Mouse (Mus musculus) CH12.LX (cell line): Measurements from ENCODE around the gene Ms4a6d.

Source experiments
- CTCF ChIP-seq, 2 experiments: IDR thresholded peaks in 1 of 2; conservative IDR thresholded peaks in 1 of 2; 2 replicates each; pipeline ENCODE4 v1.5.1; 2011 to 2012; ENCODE audit warnings: low read depth in 2 of 2, low read length in 2 of 2, improper control_type of control experiment in 1 of 2, inconsistent platforms in 1 of 2, mild to moderate bottlenecking in 1 of 2, moderate library complexity in 1 of 2
- JUN ChIP-seq: IDR thresholded peaks from 2 replicates; pipeline ENCODE4 v1.6.1; 2011; ENCODE audit warnings: low read depth, mild to moderate bottlenecking, low read length, improper control_type of control experiment, moderate library complexity; ENCODE audit not compliant: insufficient read depth
- MYC ChIP-seq: IDR thresholded peaks from 2 replicates; pipeline ENCODE4 v1.6.1; 2011; ENCODE audit warnings: low read depth, mild to moderate bottlenecking, improper control_type of control experiment, low read length
- NRF1 ChIP-seq: IDR thresholded peaks from 2 replicates; pipeline ENCODE4 v1.6.1; 2014; ENCODE audit warnings: low read depth, mild to moderate bottlenecking, inconsistent platforms, low read length, improper control_type of control experiment, moderate library complexity
- POLR2A ChIP-seq: IDR thresholded peaks from 2 replicates; pipeline ENCODE4 v1.6.1; 2011; ENCODE audit warnings: low read depth, mild to moderate bottlenecking, improper control_type of control experiment, low read length
- RAD21 ChIP-seq: IDR thresholded peaks from 2 replicates; pipeline ENCODE4 v1.6.1; 2011; ENCODE audit warnings: low read depth, mild to moderate bottlenecking, low read length, improper control_type of control experiment, moderate library complexity
- RCOR1 ChIP-seq: conservative IDR thresholded peaks from 2 replicates; pipeline ENCODE4 v1.6.1; 2012; ENCODE audit warnings: low read depth, mild to moderate bottlenecking, inconsistent platforms, low read length, improper control_type of control experiment
- SMC3 ChIP-seq: IDR thresholded peaks from 2 replicates; pipeline ENCODE4 v1.6.1; 2011; ENCODE audit warnings: low read depth, low read length, improper control_type of control experiment
- TBP ChIP-seq: conservative IDR thresholded peaks from 2 replicates; pipeline ENCODE4 v1.6.1; 2011; ENCODE audit warnings: low read depth, low read length, improper control_type of control experiment
- USF2 ChIP-seq: conservative IDR thresholded peaks from 2 replicates; pipeline ENCODE4 v1.6.1; 2011; ENCODE audit warnings: low read depth, low read length, improper control_type of control experiment
- ZKSCAN1 ChIP-seq: IDR thresholded peaks from 2 replicates; pipeline ENCODE4 v1.6.1; 2012; ENCODE audit warnings: low read depth, inconsistent platforms, low read length, improper control_type of control experiment, borderline replicate concordance

DNA sequence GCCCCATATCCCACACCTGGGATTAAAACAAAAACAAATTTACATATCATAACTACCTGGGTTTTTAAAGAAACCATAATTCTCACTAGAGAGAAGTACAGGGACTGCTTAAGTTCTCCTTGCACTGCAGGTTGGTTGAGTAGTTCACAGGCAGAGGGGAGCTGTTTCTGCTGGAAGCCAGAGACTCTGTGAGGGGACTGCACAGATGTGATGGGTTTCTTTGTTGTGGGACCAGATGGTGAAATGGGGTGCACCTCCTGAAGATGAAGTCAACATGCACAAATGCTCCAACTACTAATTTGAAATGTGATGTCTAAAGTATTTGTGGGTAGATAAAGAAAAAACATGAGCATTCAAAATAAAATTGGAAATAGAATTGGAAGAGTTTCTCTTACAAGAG, 56.7 kb downstream of the Ms4a6d start:
- TF ChIP-seq MYC (no peak), TBP (no peak), NRF1 (no peak), CTCF (conservative IDR thresholded peaks at IDR 0.05 in 1 of 2, IDR thresholded peaks at IDR 0.05 in 1 of 2; ENCODE audit: low read depth in 2 of 2, low read length in 2 of 2) (no peak), RCOR1 (no peak), JUN (no peak), POLR2A (no peak), ZKSCAN1 (no peak), RAD21 (no peak), SMC3 (no peak), USF2 (no peak)
